Mouse (Mus musculus): ENCODE data around the gene Ifngr1. TPM values are rescaled to one million over a fixed set of nuclear protein-coding genes. Genes with fewer than 3 reads are reported as not detected.
"Not testable (repeated sequence)": the region's sequence is repeated elsewhere in the genome, so short reads cannot be mapped to it uniquely, and the experiment has no call there.

Ifngr1 gene
- total RNA-seq, 2 experiments from 2014 or later = 19.4 to 21.9 TPM

- DNase-seq (ENCODE audit: extremely low spot score in 1 of 2, low spot score in 2 of 2) = no peak
- no peak for TF ChIP-seq CTCF (IDR thresholded peaks at IDR 0.05)
- Histone ChIP-seq H3K27ac (no peak overlapping the region; the same call in 1 of the 2 replicates), H3K4me3 (peak overlapping the region; percentile 90)
- intact Hi-C loops (cut with DNase I) = loop anchor here (10.0 kb wide), 1 partner anchor 314 kb away; the partner anchor contains the start of gene Pex7
These were observed 486 bp upstream of the Ifngr1 start for GRCm38 (mm10) chr10:19591286-19591640.

GRCm38 (mm10) chr10:19592556-19592955, 807 bp downstream of the Ifngr1 start:
- no peak for DNase-seq (ENCODE audit: extremely low spot score in 1 of 2, low spot score in 2 of 2)
- Histone ChIP-seq H3K27ac (peak overlapping the region; percentile 80; the same call in 1 of the 2 replicates), H3K4me3 (peak overlapping the region; percentile 90)
- TF ChIP-seq CTCF (IDR thresholded peaks at IDR 0.05) = no peak
- intact Hi-C loops (cut with DNase I) = loop anchor here (10.0 kb wide), 1 partner anchor 312 kb away; the partner anchor contains the start of gene Pex7

GRCm38 (mm10) chr10:19593296-19593695, 1.5 kb downstream of the Ifngr1 start:
- H3K4me3 ChIP-seq = no peak overlapping the region; the same call in 1 of the 2 replicates
- TF ChIP-seq CTCF (IDR thresholded peaks at IDR 0.05) = no peak
- DNase-seq (ENCODE audit: extremely low spot score in 1 of 2, low spot score in 2 of 2) = no peak
- intact Hi-C loops (cut with DNase I) = loop anchor here (10.0 kb wide), 1 partner anchor 312 kb away; the partner anchor contains the start of gene Pex7
- H3K27ac ChIP-seq = no peak overlapping the region

- Histone ChIP-seq H3K4me3 (no peak overlapping the region), H3K27ac (no peak overlapping the region)
- no peak for TF ChIP-seq CTCF (IDR thresholded peaks at IDR 0.05)
- DNase-seq (ENCODE audit: extremely low spot score in 1 of 2, low spot score in 2 of 2) = no peak
- intact Hi-C loops (cut with DNase I) = loop anchor here (10.0 kb wide), 1 partner anchor 310 kb away; the partner anchor contains the start of gene Pex7
These were observed 2.6 kb downstream of the Ifngr1 start for GRCm38 (mm10) chr10:19594201-19594905.

GRCm38 (mm10) chr10:19596866-19597265, 5.1 kb downstream of the Ifngr1 start:
- no peak for DNase-seq (ENCODE audit: extremely low spot score in 1 of 2, low spot score in 2 of 2)
- Histone ChIP-seq H3K4me3 (no peak overlapping the region), H3K27ac (no peak overlapping the region)
- no peak for TF ChIP-seq CTCF (IDR thresholded peaks at IDR 0.05)
- intact Hi-C loops (cut with DNase I) = loop anchor here (10.0 kb wide), 1 partner anchor 308 kb away; the partner anchor contains the start of gene Pex7

GRCm38 (mm10) chr10:19598091-19598490, 6.3 kb downstream of the Ifngr1 start:
- no peak overlapping the region for H3K27ac ChIP-seq
- intact Hi-C loops (cut with DNase I) = loop anchor here (10.0 kb wide), 1 partner anchor 307 kb away; the partner anchor contains the start of gene Pex7
- no peak for DNase-seq (ENCODE audit: extremely low spot score in 1 of 2, low spot score in 2 of 2)
- no peak overlapping the region for H3K4me3 ChIP-seq
- no peak for TF ChIP-seq CTCF (IDR thresholded peaks at IDR 0.05)

- DNase-seq (ENCODE audit: extremely low spot score in 1 of 2, low spot score in 2 of 2) = no peak
- TF ChIP-seq CTCF (IDR thresholded peaks at IDR 0.05) = no peak
- Histone ChIP-seq H3K4me3 (no peak overlapping the region), H3K27ac (no peak overlapping the region)
- intact Hi-C loops (cut with DNase I) = loop anchor here (10.0 kb wide), 1 partner anchor 305 kb away; the partner anchor contains the start of gene Pex7
These were observed 7.8 kb downstream of the Ifngr1 start for GRCm38 (mm10) chr10:19599331-19600092.

- intact Hi-C loops (cut with DNase I) = no loop called here
- no peak for DNase-seq (ENCODE audit: extremely low spot score in 1 of 2, low spot score in 2 of 2)
- no peak overlapping the region for H3K4me3 ChIP-seq
- TF ChIP-seq CTCF (IDR thresholded peaks at IDR 0.05) = no peak
- H3K27ac ChIP-seq = no peak overlapping the region
These were observed 8.3 kb downstream of the Ifngr1 start for GRCm38 (mm10) chr10:19600093-19600420.

- DNase-seq (ENCODE audit: extremely low spot score in 1 of 2, low spot score in 2 of 2); intact Hi-C loops (cut with DNase I); H3K27ac ChIP-seq; H3K4me3 ChIP-seq: not testable (repeated sequence)
- TF ChIP-seq CTCF (IDR thresholded peaks at IDR 0.05) = peak; percentile 39
These were observed 9.8 kb downstream of the Ifngr1 start for GRCm38 (mm10) chr10:19601502-19601901.

- TF ChIP-seq CTCF (IDR thresholded peaks at IDR 0.05) = no peak
- H3K4me3 ChIP-seq = no peak overlapping the region
- no peak overlapping the region for H3K27ac ChIP-seq
- no peak for DNase-seq (ENCODE audit: extremely low spot score in 1 of 2, low spot score in 2 of 2)
- intact Hi-C loops (cut with DNase I) = no loop called here
These were observed 11.5 kb downstream of the Ifngr1 start for GRCm38 (mm10) chr10:19603231-19603630.

- Histone ChIP-seq H3K27ac (no peak overlapping the region), H3K4me3 (no peak overlapping the region)
- DNase-seq (ENCODE audit: extremely low spot score in 1 of 2, low spot score in 2 of 2) = no peak
- intact Hi-C loops (cut with DNase I) = no loop called here
- no peak for TF ChIP-seq CTCF (IDR thresholded peaks at IDR 0.05)
These were observed 17.4 kb downstream of the Ifngr1 start for GRCm38 (mm10) chr10:19609125-19609524.

GRCm38 (mm10) chr10:19611616-19612015, 19.9 kb downstream of the Ifngr1 start:
- intact Hi-C loops (cut with DNase I) = no loop called here
- DNase-seq (ENCODE audit: extremely low spot score in 1 of 2, low spot score in 2 of 2) = no peak
- no peak overlapping the region for H3K4me3 ChIP-seq
- no peak overlapping the region for H3K27ac ChIP-seq
- TF ChIP-seq CTCF (IDR thresholded peaks at IDR 0.05) = no peak
